ENCODE assay signal across 19 mouse cellular contexts in genomic region chr3:130389261-130389975, GRCm38 (mm10).
DNase-seq lines count a peak whose midpoint lies in the region; ATAC-seq and TF ChIP-seq lines count a peak whose summit lies in the region.
"Had no signal": no experiment of that assay in that cellular context is flagged by ENCODE, and none has a peak within 500 bp of the region (broad histone marks: within the 10 kb centered on the region; RNA-seq: fewer than 3 reads in every experiment).

No protein-coding gene starts in this region.

- intact Hi-C loops in gastrocnemius, adult 2 months (cut with DNase I), result no loop called here

- 47% methylated on average over 14 of the region's 14 CpGs for WGBS in heart, embryonic 11.5 days (ENCODE audit: insufficient replicate concordance)
- WGBS in kidney, postnatal 0 days, result 29% methylated on average over 14 of the region's 14 CpGs

- H3K9ac ChIP-seq in heart, embryonic 11.5 days (ENCODE audit: low read depth, low read length), result no peak overlapping the region
- H3K9ac ChIP-seq in kidney, postnatal 0 days (ENCODE audit: low read depth, low read length), result no peak overlapping the region
- H3K9ac ChIP-seq: embryonic facial prominence, embryonic 15.5 days; forebrain, embryonic 12.5 days; midbrain, embryonic 13.5 days; stomach, embryonic 15.5 days had no signal

- TF ChIP-seq CTCF in kidney, postnatal 0 days (IDR thresholded peaks at IDR 0.05; ENCODE audit: low read depth), result no peak
- TF ChIP-seq CTCF in gastrocnemius, adult 2 months (IDR thresholded peaks at IDR 0.05), result no peak

- no peaks in the 10 kb centered on the region for H3K9me3 ChIP-seq in heart, embryonic 11.5 days (replicated peaks; ENCODE audit: control insufficient read depth, low read length)
- H3K9me3 ChIP-seq in kidney, postnatal 0 days (replicated peaks; ENCODE audit: low read length), result no peaks in the 10 kb centered on the region
- H3K9me3 ChIP-seq: embryonic facial prominence, embryonic 15.5 days; forebrain, embryonic 12.5 days; midbrain, embryonic 13.5 days; stomach, embryonic 15.5 days had no signal

- H3K36me3 ChIP-seq in heart, embryonic 11.5 days (ENCODE audit: control insufficient read depth, insufficient read depth, low read length), result no peaks in the 10 kb centered on the region
- H3K36me3 ChIP-seq in kidney, postnatal 0 days (ENCODE audit: insufficient read depth, low read length), result no peaks in the 10 kb centered on the region
- H3K36me3 ChIP-seq: embryonic facial prominence, embryonic 15.5 days; forebrain, embryonic 12.5 days; midbrain, embryonic 13.5 days; stomach, embryonic 15.5 days had no signal

- H3K27me3 ChIP-seq in heart, embryonic 11.5 days (ENCODE audit: control insufficient read depth, insufficient read depth, low read length), result no peaks in the 10 kb centered on the region
- H3K27me3 ChIP-seq in kidney, postnatal 0 days (ENCODE audit: insufficient read depth, low read length), result no peaks in the 10 kb centered on the region
- H3K27me3 ChIP-seq: embryonic facial prominence, embryonic 15.5 days; forebrain, embryonic 12.5 days; midbrain, embryonic 13.5 days; stomach, embryonic 15.5 days had no signal

- H3K4me3 ChIP-seq in heart, embryonic 11.5 days (ENCODE audit: low read depth, low read length), result no peak overlapping the region
- H3K4me3 ChIP-seq in kidney, postnatal 0 days (replicated peaks; ENCODE audit: low read depth, low read length), result no peak overlapping the region
- no peak overlapping the region for H3K4me3 ChIP-seq in gastrocnemius, adult 2 months
- H3K4me3 ChIP-seq: embryonic facial prominence, embryonic 15.5 days; forebrain, embryonic 12.5 days; midbrain, embryonic 13.5 days; stomach, embryonic 15.5 days had no signal

- no peaks in the 10 kb centered on the region; the same call in 1 of the 2 replicates for H3K4me1 ChIP-seq in heart, embryonic 11.5 days (ENCODE audit: control insufficient read depth, insufficient read depth, low read length)
- H3K4me1 ChIP-seq in kidney, postnatal 0 days (replicated peaks; ENCODE audit: insufficient read depth, low read length), result 0 out of 2 replicates have a peak, but pooled peaks cover 3% of the 10 kb centered on the region
- H3K4me1 ChIP-seq: embryonic facial prominence, embryonic 15.5 days; forebrain, embryonic 12.5 days; midbrain, embryonic 13.5 days had no signal

- H3K27ac ChIP-seq in heart, embryonic 11.5 days (ENCODE audit: low read depth, low read length), result peak overlapping the region; percentile 24; the same call in 1 of the 2 replicates
- H3K27ac ChIP-seq in kidney, postnatal 0 days, result no peak overlapping the region
- no peak overlapping the region for H3K27ac ChIP-seq in gastrocnemius, adult 2 months
- H3K27ac ChIP-seq: embryonic facial prominence, embryonic 15.5 days; forebrain, embryonic 12.5 days; hindbrain, postnatal 0 days; midbrain, embryonic 13.5 days; stomach, embryonic 15.5 days had no signal

- H3K4me2 ChIP-seq in heart, embryonic 11.5 days, result no peak overlapping the region; the same call in 1 of the 2 replicates
- H3K4me2 ChIP-seq in kidney, postnatal 0 days (ENCODE audit: low read length), result peak overlapping the region; percentile 39
- H3K4me2 ChIP-seq: embryonic facial prominence, embryonic 15.5 days; forebrain, embryonic 12.5 days; midbrain, embryonic 13.5 days; stomach, embryonic 15.5 days had no signal

- DNase-seq in heart, adult 9 months (ENCODE audit: low spot score in 2 of 2), result no peak
- no peak for DNase-seq in kidney, postnatal 0 days (ENCODE audit: low spot score)
- DNase-seq in kidney, adult 11 months, result no peak
- peak; percentile 29 for DNase-seq in ovary, adult 18-20 months (ENCODE audit: low spot score)
- DNase-seq in ovary, postnatal 10 days (ENCODE audit: low spot score), result no peak
- DNase-seq in right cerebral cortex, postnatal 25 days, result no peak
- DNase-seq in gastrocnemius, adult 2 months, result no peak
- DNase-seq: cerebellum, postnatal 36 days; heart, postnatal 10 days; layer of hippocampus, postnatal 36 days; left cerebral cortex, postnatal 4 days; lung, postnatal 14 days; thymus, postnatal 25 days had no signal

- ATAC-seq in heart, embryonic 11.5 days (replicated peaks; ENCODE audit: insufficient number of reproducible peaks, low FRiP score, low TSS enrichment), result no peak
- ATAC-seq in kidney, postnatal 0 days (replicated peaks; ENCODE audit: low FRiP score, low read depth), result no peak
- ATAC-seq: hindbrain, postnatal 0 days; midbrain, embryonic 13.5 days had no signal
